Mouse (Mus musculus) embryonic fibroblast, embryonic 13.5 days (primary cell): ENCODE measurements around the gene Bzw1. TPM values are rescaled to one million over a fixed set of nuclear protein-coding genes. Genes with fewer than 3 reads are reported as not detected.

Source experiments
- H3K27ac ChIP-seq: 2 replicates; pipeline ENCODE4 v1.5.1; 2012; ENCODE audit warnings: low read length, control low read depth, inconsistent platforms; ENCODE audit not compliant: insufficient read depth
- H3K4me1 ChIP-seq: 2 replicates; pipeline ENCODE4 v1.6.1; 2011; ENCODE audit warnings: low read length; ENCODE audit not compliant: control insufficient read depth, insufficient read depth
- H3K4me3 ChIP-seq: 2 replicates; pipeline ENCODE4 v1.5.1; 2011; ENCODE audit warnings: mild to moderate bottlenecking, control low read depth, low read length; ENCODE audit not compliant: insufficient read depth
- CTCF ChIP-seq: IDR thresholded peaks from 2 replicates; pipeline ENCODE4 v1.5.1; 2011; ENCODE audit warnings: mild to moderate bottlenecking, control low read depth, low read length, moderate library complexity, borderline replicate concordance; ENCODE audit not compliant: insufficient read depth
- POLR2A ChIP-seq: IDR thresholded peaks from 2 replicates; pipeline ENCODE4 v1.6.1; 2011; ENCODE audit warnings: low read depth, mild to moderate bottlenecking, control low read depth, low read length, moderate library complexity
- polyA plus RNA-seq: library from polyadenylated mRNA; stranded (reverse); fragments of >200 nt; gene quantifications from 2 replicates; pipeline ENCODE4 v1.2.4, GENCODE M21; 2011; ENCODE audit warnings: low read depth; ENCODE audit not compliant: missing spikeins, insufficient read length

Bzw1 gene
- polyA plus RNA-seq, 1 experiment, result 360 TPM

GRCm38 (mm10) chr1:58415442-58415841 is 22.7 kb downstream of the Bzw1 start:
- no peak overlapping the region for H3K27ac ChIP-seq
- TF ChIP-seq POLR2A (no peak), CTCF (no peak)
- no peak overlapping the region for H3K4me3 ChIP-seq
- H3K4me1 ChIP-seq, result no peaks in the 10 kb centered on the region; the same call in 1 of the 2 replicates

- H3K27ac ChIP-seq, result no peak overlapping the region
- TF ChIP-seq POLR2A, result no peak
- no peak for TF ChIP-seq CTCF
- no peaks in the 10 kb centered on the region; the same call in 1 of the 2 replicates for H3K4me1 ChIP-seq
- no peak overlapping the region for H3K4me3 ChIP-seq
Observed at GRCm38 (mm10) chr1:58416048-58416447, 23.4 kb downstream of the Bzw1 start.

GRCm38 (mm10) chr1:58420032-58420431 is 27.3 kb downstream of the Bzw1 start:
- Histone ChIP-seq H3K4me1 (no peaks in the 10 kb centered on the region; the same call in 1 of the 2 replicates), H3K27ac (no peak overlapping the region), H3K4me3 (no peak overlapping the region)
- TF ChIP-seq CTCF (no peak), POLR2A (no peak)

GRCm38 (mm10) chr1:58420961-58421360 is 28.3 kb downstream of the Bzw1 start:
- H3K27ac ChIP-seq, result no peak overlapping the region
- no peaks in the 10 kb centered on the region; the same call in 1 of the 2 replicates for H3K4me1 ChIP-seq
- H3K4me3 ChIP-seq, result no peak overlapping the region
- no peak for TF ChIP-seq CTCF
- TF ChIP-seq POLR2A, result no peak

GRCm38 (mm10) chr1:58422879-58423278 is 30.2 kb downstream of the Bzw1 start:
- peak overlapping the region; percentile 97 for H3K4me3 ChIP-seq
- no peak overlapping the region for H3K27ac ChIP-seq
- TF ChIP-seq POLR2A, result no peak
- TF ChIP-seq CTCF, result no peak
- no peaks in the 10 kb centered on the region; the same call in 1 of the 2 replicates for H3K4me1 ChIP-seq

GRCm38 (mm10) chr1:58423371-58424248 is 30.9 kb downstream of the Bzw1 start, which contains the start of gene Clk1:
TSS of gene Clk1 (minus strand) at chr1:58424066.
- H3K4me3 ChIP-seq, result peak within 1 kb of the TSS; percentile 97
- peak; percentile 100 for TF ChIP-seq POLR2A
- TF ChIP-seq CTCF, result no peak
- H3K27ac ChIP-seq, result peak within 1 kb of the TSS; percentile 95
- no peaks in the 10 kb centered on the region for H3K4me1 ChIP-seq

- no peak overlapping the region for H3K27ac ChIP-seq
- H3K4me1 ChIP-seq, result no peaks in the 10 kb centered on the region
- H3K4me3 ChIP-seq, result no peak overlapping the region
- TF ChIP-seq POLR2A, result no peak
- TF ChIP-seq CTCF, result no peak
Observed at GRCm38 (mm10) chr1:58424551-58424950, 31.9 kb downstream of the Bzw1 start.

- H3K27ac ChIP-seq, result peak overlapping the region; percentile 77
- H3K4me3 ChIP-seq, result peak overlapping the region; percentile 67
- H3K4me1 ChIP-seq, result peaks cover 6% of the 10 kb centered on the region; the same call in 1 of the 2 replicates
- TF ChIP-seq POLR2A (no peak), CTCF (no peak)
Observed at GRCm38 (mm10) chr1:58444691-58445090, 52.0 kb downstream of the Bzw1 start.

- TF ChIP-seq POLR2A, result peak; percentile 66
- no peak for TF ChIP-seq CTCF
- Histone ChIP-seq H3K27ac (peak within 1 kb of the TSS; percentile 77), H3K4me3 (peak within 1 kb of the TSS; percentile 77), H3K4me1 (peaks cover 6% of the 10 kb centered on the region; the same call in 1 of the 2 replicates)
Observed at GRCm38 (mm10) chr1:58445143-58445722, 52.5 kb downstream of the Bzw1 start, which contains the start of the genes Nif3l1 and Ppil3. TSS of gene Nif3l1 (plus strand) at chr1:58445151. TSS of gene Ppil3 (minus strand) at chr1:58445486.
